14 mouse cellular contexts compared by ENCODE assay signal in genomic region chr13:42285896-42286295, GRCm38 (mm10). TPM values are rescaled to one million over a fixed set of nuclear protein-coding genes. Genes with fewer than 3 reads are reported as not detected.
DNase-seq lines count a peak whose midpoint lies in the region; ATAC-seq lines count a peak whose summit lies in the region.
"Had no signal": no experiment of that assay in that cellular context is flagged by ENCODE, and none has a peak within 500 bp of the region (broad histone marks: within the 10 kb centered on the region; RNA-seq: fewer than 3 reads in every experiment).

No protein-coding gene starts in this region.

- intact Hi-C loops in gastrocnemius, postnatal 14 days (cut with DNase I; ENCODE audit: low total_unique reads) = no loop called here
- intact Hi-C loops in heart, postnatal 25 days (cut with DNase I) = no loop called here

- no peak for ATAC-seq in megakaryocyte, adult 5-6 weeks (ENCODE audit: poor library complexity, severe bottlenecking)
- ATAC-seq: intestine, embryonic 15.5 days; midbrain, embryonic 15.5 days had no signal

- peak; percentile 54 for DNase-seq in adrenal gland, adult 2 months
- DNase-seq in adrenal gland, postnatal 25 days = no peak
- peak; percentile 26 for DNase-seq in gastrocnemius, postnatal 14 days
- no peak for DNase-seq in gastrocnemius, postnatal 4 days (ENCODE audit: low spot score in 2 of 2)
- peak; percentile 33 for DNase-seq in Muller cell, postnatal 12 days (ENCODE audit: inconsistent ontology term)
- DNase-seq in heart, postnatal 25 days (ENCODE audit: low spot score) = peak; percentile 23
- no peak for DNase-seq in spleen, postnatal 4 days (ENCODE audit: low spot score in 2 of 2)
- DNase-seq: cerebellum, adult 9-10 months; embryo, embryonic 11 days; lung, postnatal 10 days had no signal

RNA-seq across cellular contexts. Expression of gene Edn1, which starts 15.4 kb away (rescaled TPM):
- 1 to 10 TPM; 1.1 to 1.6 TPM for total RNA-seq in adrenal gland, adult 2 months (2021)
- 0.30 and 0.46 TPM in 2 replicates for polyA plus RNA-seq in adrenal gland, adult 2 months (2012; rRNA removed)
- 0.33 and 0.43 TPM in 2 replicates for total RNA-seq in adrenal gland, postnatal 25 days (2021)
- total RNA-seq in gastrocnemius, postnatal 14 days (2021) = 1 to 10 TPM; 1.2 to 1.6 TPM
- 1 to 10 TPM; 2.0 to 2.1 TPM for total RNA-seq in gastrocnemius, postnatal 4 days (2021)
- 1 to 10 TPM; 4.3 to 4.6 TPM for total RNA-seq in heart, postnatal 25 days (2021)
- total RNA-seq in megakaryocyte, adult 5-6 weeks (2015) = 0.25 and 0.36 TPM in 2 replicates
- total RNA-seq in megakaryocyte, adult 5-6 weeks (2017) = not detected in 2 replicates
- total RNA-seq: neutrophil, adult 5-6 weeks had no signal

Comparison
In these comparisons a context has a peak if more than half of its experiments do, and no peak if none do; other contexts are left out.
1. DNase-seq: peak in adrenal gland, adult 2 months (single experiment), gastrocnemius, postnatal 14 days (single experiment), Muller cell, postnatal 12 days (single experiment) and heart, postnatal 25 days (single experiment); none in adrenal gland, postnatal 25 days (single experiment), gastrocnemius, postnatal 4 days (0 of 2) and spleen, postnatal 4 days (0 of 2).